Mouse (Mus musculus): ENCODE measurements around the gene Msl2. TPM values are rescaled to one million over a fixed set of nuclear protein-coding genes. Genes with fewer than 3 reads are reported as not detected.

Msl2 gene
- total RNA-seq (2021) = 10 to 100 TPM; 54.7 to 58.2 TPM
- long read RNA-seq, experiment 1, full-length matches to known transcripts = 1 of 3 reads
- long read RNA-seq, experiment 1, partial matches to known transcripts = 0 of 3 reads
- long read RNA-seq, experiment 1, other reads (novel, unspliced or antisense) = 2 of 3 reads
- long read RNA-seq, experiment 2, full-length matches to known transcripts = 1 of 8 reads
- long read RNA-seq, experiment 2, partial matches to known transcripts = 0 of 8 reads
- long read RNA-seq, experiment 2, other reads (novel, unspliced or antisense) = 7 of 8 reads

- no peak for DNase-seq (ENCODE audit: low spot score in 2 of 2)
These were observed at the start of gene Msl2 for GRCm38 (mm10) chr9:101073987-101074331. Msl2 (plus strand) TSS chr9:101074101.

- DNase-seq (ENCODE audit: low spot score in 2 of 2) = no peak
These were observed 40.0 kb upstream of the Msl2 start for GRCm38 (mm10) chr9:101033761-101034447.

GRCm38 (mm10) chr9:101034448-101035098, 39.3 kb upstream of the Msl2 start, which contains the start of gene Pccb:
Pccb (minus strand) TSS chr9:101034898.
- DNase-seq (ENCODE audit: low spot score in 2 of 2) = peak; percentile 86 to 92

DNA sequence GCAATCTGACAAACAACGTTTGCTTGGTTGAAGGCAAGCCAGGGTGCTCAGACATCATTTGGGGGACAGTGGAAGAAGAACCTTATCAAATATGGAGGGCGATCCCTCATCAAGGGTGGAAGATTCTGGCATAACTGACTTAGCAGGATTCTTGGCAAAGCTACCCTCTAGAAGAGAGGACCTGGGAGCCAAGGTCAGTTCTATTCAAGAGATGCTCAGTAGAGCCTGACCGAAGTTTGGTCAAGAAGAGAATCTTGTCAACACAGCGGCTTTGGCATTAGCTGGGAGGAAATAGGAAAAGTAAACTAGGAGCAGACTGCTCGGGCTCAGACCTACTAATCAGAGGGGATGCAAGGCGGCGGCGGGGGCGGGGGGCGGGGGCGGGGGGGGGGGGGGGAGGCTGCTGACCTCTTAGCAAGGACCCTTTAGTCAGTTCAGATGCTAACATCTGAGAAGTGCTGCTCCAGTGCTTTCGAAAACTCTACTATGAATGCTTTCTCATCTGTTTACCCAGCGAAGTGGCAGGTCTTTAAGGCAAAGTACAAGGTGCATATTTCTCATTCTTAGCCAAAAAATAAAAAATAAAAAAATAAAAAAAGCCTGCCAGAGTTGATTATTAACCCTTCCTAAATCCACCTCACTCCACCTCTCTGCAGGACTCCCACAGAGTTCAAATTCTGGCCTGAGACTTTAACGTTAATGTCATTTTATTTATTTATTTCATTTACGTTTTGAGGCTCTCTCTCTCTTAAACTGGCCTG, 37.9 kb upstream of the Msl2 start:
- no peak for DNase-seq (ENCODE audit: low spot score in 2 of 2)

- no peak for DNase-seq (ENCODE audit: low spot score in 2 of 2)
These were observed 37.0 kb upstream of the Msl2 start for GRCm38 (mm10) chr9:101036876-101037275.

- no peak for DNase-seq (ENCODE audit: low spot score in 2 of 2)
These were observed 36.5 kb upstream of the Msl2 start for GRCm38 (mm10) chr9:101037396-101037795.

DNA sequence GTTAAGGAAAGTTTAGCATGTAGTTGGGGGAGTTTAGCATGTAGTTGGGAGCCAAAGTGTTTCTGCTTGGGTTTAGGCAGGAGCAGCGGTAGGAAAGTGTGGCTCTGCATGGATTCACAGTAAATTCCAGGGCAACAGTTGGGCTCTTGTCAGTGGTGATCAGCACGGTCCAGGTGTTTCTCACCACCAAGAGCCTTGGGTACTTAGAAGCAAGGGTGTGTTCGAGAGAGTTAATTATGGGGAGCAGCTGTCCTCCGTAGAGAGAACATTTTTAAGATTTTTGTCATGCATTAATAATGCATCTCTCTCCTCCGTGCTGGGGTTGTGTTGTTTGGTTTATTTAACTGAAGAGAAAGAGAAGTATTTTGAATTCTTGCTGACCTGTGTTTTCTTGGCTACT, 35.3 kb upstream of the Msl2 start:
- DNase-seq (ENCODE audit: low spot score in 2 of 2) = no peak

DNA sequence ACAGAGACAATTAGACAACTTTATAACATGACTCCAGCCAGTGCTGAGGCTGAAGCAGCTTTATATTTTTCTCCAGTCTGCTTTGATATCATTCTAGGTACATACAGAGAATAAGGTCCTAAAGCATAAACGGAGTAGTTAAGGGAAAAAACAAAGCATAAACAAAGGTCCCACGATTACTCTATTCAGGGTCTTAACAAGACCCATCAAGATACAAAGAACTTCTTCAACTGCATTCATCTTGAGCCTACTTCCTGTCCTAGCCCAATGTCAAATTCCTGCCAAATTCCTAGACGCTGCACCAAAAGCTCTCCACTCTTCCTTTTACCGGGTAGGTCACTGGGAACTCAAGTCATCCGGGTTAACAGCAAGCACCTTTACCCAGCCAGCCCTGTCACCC, 32.4 kb upstream of the Msl2 start:
- no peak for DNase-seq (ENCODE audit: low spot score in 2 of 2)

- DNase-seq (ENCODE audit: low spot score in 2 of 2) = no peak
These were observed 31.7 kb upstream of the Msl2 start for GRCm38 (mm10) chr9:101042249-101042648.

GRCm38 (mm10) chr9:101045710-101046338, 28.1 kb upstream of the Msl2 start:
- DNase-seq (ENCODE audit: low spot score in 2 of 2) = no peak

- DNase-seq (ENCODE audit: low spot score in 2 of 2) = no peak
These were observed 21.9 kb upstream of the Msl2 start for GRCm38 (mm10) chr9:101052007-101052406.

DNA sequence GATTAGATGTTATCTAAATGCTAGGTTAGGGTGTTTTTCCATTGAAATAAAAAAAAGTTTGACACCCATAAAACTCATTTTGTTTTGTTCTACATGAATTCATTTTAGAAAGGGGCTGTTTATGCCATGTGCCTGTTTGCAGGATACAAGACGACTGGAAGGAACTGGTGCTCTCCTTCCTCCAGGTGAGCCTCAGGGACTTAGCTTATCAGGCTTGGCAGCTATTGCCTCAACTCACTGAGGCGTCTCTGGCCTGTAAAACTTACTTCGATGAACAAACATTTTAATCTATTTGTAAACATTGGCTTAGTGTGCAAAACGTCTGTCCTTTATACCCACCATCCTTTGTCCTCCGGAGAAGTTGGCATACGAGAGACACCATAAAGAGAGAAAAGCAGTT, 21.2 kb upstream of the Msl2 start:
- no peak for DNase-seq (ENCODE audit: low spot score in 2 of 2)

GRCm38 (mm10) chr9:101053279-101053678, 20.6 kb upstream of the Msl2 start:
- DNase-seq (ENCODE audit: low spot score in 2 of 2) = no peak

DNA sequence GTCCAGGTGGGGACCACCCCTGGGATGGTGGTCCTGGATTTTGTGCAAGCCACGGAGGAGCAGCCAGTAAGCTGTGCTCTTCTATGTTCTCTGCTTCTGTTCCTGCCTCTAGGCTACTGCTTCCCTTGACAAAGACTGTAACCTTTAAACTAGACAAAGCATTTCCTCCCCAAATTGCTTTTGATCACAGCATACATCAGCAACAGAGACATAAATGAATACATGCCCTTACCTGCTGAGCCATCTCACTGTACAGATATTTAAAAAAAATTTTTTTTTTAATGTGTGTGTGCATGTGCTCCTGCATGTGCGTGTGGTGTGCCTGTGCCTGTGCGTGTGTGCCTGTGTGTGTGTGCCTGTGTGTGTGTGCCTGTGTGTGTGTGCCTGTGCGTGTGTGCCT, 16.7 kb upstream of the Msl2 start:
- DNase-seq (ENCODE audit: low spot score in 2 of 2) = no peak

- DNase-seq (ENCODE audit: low spot score in 2 of 2) = no peak
These were observed 12.9 kb upstream of the Msl2 start for GRCm38 (mm10) chr9:101061035-101061434.

DNA sequence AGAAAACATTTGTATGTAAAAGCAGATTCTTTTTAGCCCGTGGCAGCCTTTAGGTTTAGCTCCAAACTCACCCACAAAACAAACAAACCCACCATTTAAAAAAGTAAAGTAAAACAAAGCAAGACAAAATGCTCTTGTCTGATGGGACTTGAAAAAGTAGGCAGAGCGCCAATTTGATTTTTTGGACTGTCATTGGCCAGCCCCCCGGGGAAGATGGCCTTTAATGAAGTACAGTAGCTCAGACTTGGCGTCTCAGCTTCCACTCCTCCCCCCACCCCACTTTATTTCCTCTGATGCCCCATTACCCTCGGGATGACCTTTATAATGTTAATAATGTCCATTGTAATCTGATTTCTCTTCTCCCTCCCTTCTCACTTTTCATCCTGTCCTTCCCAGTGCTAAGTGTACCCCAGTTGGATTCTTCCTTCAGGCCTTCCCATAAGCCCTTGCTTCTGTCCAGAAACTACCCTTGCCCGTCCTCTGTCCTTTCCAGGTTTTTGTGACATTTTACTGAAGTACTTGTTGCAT, 11.6 kb upstream of the Msl2 start:
- no peak for DNase-seq (ENCODE audit: low spot score in 2 of 2)

DNA sequence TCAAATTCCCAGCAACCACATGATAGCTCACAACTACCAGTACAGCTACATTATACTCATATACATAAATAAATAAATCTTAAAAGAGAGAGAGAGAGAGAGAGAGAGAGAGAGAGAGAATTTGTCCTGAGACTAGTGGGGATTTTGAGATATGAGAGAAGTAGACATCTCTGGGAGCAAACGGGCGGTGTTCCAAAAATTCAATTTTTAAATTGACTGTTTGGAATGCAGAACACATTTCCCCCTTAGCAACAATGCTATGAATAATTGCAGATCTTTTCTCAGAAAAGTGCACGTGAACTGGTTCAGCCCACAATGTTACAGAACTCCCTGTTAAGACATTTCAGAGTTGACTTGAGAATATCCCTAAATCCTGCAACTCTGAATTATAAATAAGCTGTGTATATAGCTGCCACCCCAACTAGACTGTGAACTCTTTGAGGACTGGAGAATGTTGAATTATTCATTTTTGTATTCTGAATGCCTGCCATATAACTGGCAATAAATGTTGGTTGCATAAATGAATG, 8.8 kb upstream of the Msl2 start:
- DNase-seq (ENCODE audit: low spot score in 2 of 2) = no peak

GRCm38 (mm10) chr9:101069781-101070180, 4.1 kb upstream of the Msl2 start:
- no peak for DNase-seq (ENCODE audit: low spot score in 2 of 2)

DNA sequence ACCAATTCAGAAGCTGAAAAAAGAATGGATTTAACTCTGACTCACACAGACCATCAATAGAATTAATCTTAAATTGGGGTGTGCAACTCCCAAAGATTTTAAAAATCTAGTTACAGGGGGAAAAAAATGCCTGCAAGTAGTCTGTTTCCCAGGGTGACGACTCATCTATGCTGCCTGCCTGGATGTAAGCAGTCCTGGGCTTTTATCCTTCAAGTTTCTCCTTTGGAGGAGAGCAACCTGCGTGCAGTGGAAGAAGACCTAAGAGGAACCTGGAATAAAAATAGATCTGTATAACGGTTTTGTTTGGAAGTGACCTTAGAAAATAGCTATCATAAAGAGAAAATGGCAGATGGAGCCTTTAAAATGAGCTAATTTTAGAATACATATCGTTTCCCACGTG, 1.4 kb upstream of the Msl2 start:
- no peak for DNase-seq (ENCODE audit: low spot score in 2 of 2)

Measured in adrenal gland, postnatal 4 days (tissue).